Mouse (Mus musculus): ENCODE measurements around the gene Ppm1h. TPM values are rescaled to one million over a fixed set of nuclear protein-coding genes. Genes with fewer than 3 reads are reported as not detected.

The Ppm1h gene
- total and polyA plus RNA-seq, 2 experiments from 2014 or later = 4.9 to 6.1 TPM

GRCm38 (mm10) chr10:122842014-122842413, 163.5 kb downstream of the Ppm1h start:
- H3K4me3 ChIP-seq (ENCODE audit: low read depth, low read length) = no peak overlapping the region
- H3K27me3 ChIP-seq (ENCODE audit: control insufficient read depth, insufficient read depth, low read length) = no peaks in the 10 kb centered on the region
- H3K4me1 ChIP-seq (ENCODE audit: control insufficient read depth, insufficient read depth) = peaks cover 14% of the 10 kb centered on the region
- H3K4me2 ChIP-seq (ENCODE audit: low read depth, low read length) = no peak overlapping the region
- no peak for TF ChIP-seq EP300 (IDR thresholded peaks at IDR 0.05; ENCODE audit: low read depth)
- TF ChIP-seq CTCF (IDR thresholded peaks at IDR 0.05; ENCODE audit: low read depth) = no peak
- H3K36me3 ChIP-seq (replicated peaks; ENCODE audit: control insufficient read depth, insufficient read depth, low read length) = peaks cover 5% of the 10 kb centered on the region; the same call in 1 of the 2 replicates
- 93% methylated on average over 8 of the region's 8 CpGs for WGBS
- ATAC-seq (ENCODE audit: insufficient read depth, low read depth) (no peak), DNase-seq (ENCODE audit: low spot score) (no peak)
- H3K9ac ChIP-seq (replicated peaks; ENCODE audit: low read depth, low read length) = no peak overlapping the region
- 0 out of 2 replicates have a peak, but pooled peaks cover 8% of the 10 kb centered on the region for H3K9me3 ChIP-seq (replicated peaks; ENCODE audit: control insufficient read depth, low read length)
- H3K27ac ChIP-seq (ENCODE audit: low read depth) = no peak overlapping the region

GRCm38 (mm10) chr10:122842961-122843360, 164.4 kb downstream of the Ppm1h start:
- WGBS = 49% methylated on average over 8 of the region's 8 CpGs
- Histone ChIP-seq H3K9me3 (replicated peaks; ENCODE audit: control insufficient read depth, low read length) (0 out of 2 replicates have a peak, but pooled peaks cover 8% of the 10 kb centered on the region), H3K4me2 (ENCODE audit: low read depth, low read length) (peak overlapping the region; percentile 7; the same call in 1 of the 2 replicates), H3K4me3 (ENCODE audit: low read depth, low read length) (no peak overlapping the region), H3K9ac (replicated peaks; ENCODE audit: low read depth, low read length) (no peak overlapping the region), H3K27ac (ENCODE audit: low read depth) (0 out of 2 replicates have a peak overlapping the region, but pooled peaks have one; percentile 32), H3K4me1 (ENCODE audit: control insufficient read depth, insufficient read depth) (peaks cover 18% of the 10 kb centered on the region), H3K27me3 (ENCODE audit: control insufficient read depth, insufficient read depth, low read length) (no peaks in the 10 kb centered on the region), H3K36me3 (replicated peaks; ENCODE audit: control insufficient read depth, insufficient read depth, low read length) (peaks cover 5% of the 10 kb centered on the region; the same call in 1 of the 2 replicates)
- peak; percentile 63; the same call in 1 of the 2 replicates for ATAC-seq (ENCODE audit: insufficient read depth, low read depth)
- TF ChIP-seq EP300 (IDR thresholded peaks at IDR 0.05; ENCODE audit: low read depth) = no peak
- no peak for TF ChIP-seq CTCF (IDR thresholded peaks at IDR 0.05; ENCODE audit: low read depth)
- no peak for DNase-seq (ENCODE audit: low spot score)

- H3K27ac ChIP-seq (ENCODE audit: low read depth) = peak overlapping the region; percentile 82
- WGBS = 21% methylated on average over 7 of the region's 7 CpGs
- H3K27me3 ChIP-seq (ENCODE audit: control insufficient read depth, insufficient read depth, low read length) = no peaks in the 10 kb centered on the region
- H3K36me3 ChIP-seq (replicated peaks; ENCODE audit: control insufficient read depth, insufficient read depth, low read length) = peaks cover 1% of the 10 kb centered on the region; the same call in 1 of the 2 replicates
- TF ChIP-seq EP300 (IDR thresholded peaks at IDR 0.05; ENCODE audit: low read depth) = no peak
- TF ChIP-seq CTCF (IDR thresholded peaks at IDR 0.05; ENCODE audit: low read depth) = no peak
- no peak overlapping the region for H3K4me3 ChIP-seq (ENCODE audit: low read depth, low read length)
- DNase-seq (ENCODE audit: low spot score) = peak; percentile 64
- H3K9me3 ChIP-seq (replicated peaks; ENCODE audit: control insufficient read depth, low read length) = 0 out of 2 replicates have a peak, but pooled peaks cover 8% of the 10 kb centered on the region
- no peak overlapping the region for H3K4me2 ChIP-seq (ENCODE audit: low read depth, low read length)
- H3K4me1 ChIP-seq (ENCODE audit: control insufficient read depth, insufficient read depth) = peaks cover 25% of the 10 kb centered on the region
- peak overlapping the region; percentile 12; the same call in 1 of the 2 replicates for H3K9ac ChIP-seq (replicated peaks; ENCODE audit: low read depth, low read length)
- peak; percentile 78 for ATAC-seq (ENCODE audit: insufficient read depth, low read depth)
Observed at GRCm38 (mm10) chr10:122845471-122845870, 166.9 kb downstream of the Ppm1h start.

- Histone ChIP-seq H3K9me3 (replicated peaks; ENCODE audit: control insufficient read depth, low read length) (no peaks in the 10 kb centered on the region), H3K9ac (replicated peaks; ENCODE audit: low read depth, low read length) (no peak overlapping the region), H3K4me1 (ENCODE audit: control insufficient read depth, insufficient read depth) (peaks cover 25% of the 10 kb centered on the region), H3K27ac (ENCODE audit: low read depth) (peak overlapping the region; percentile 82; the same call in 1 of the 2 replicates), H3K4me3 (ENCODE audit: low read depth, low read length) (no peak overlapping the region), H3K4me2 (ENCODE audit: low read depth, low read length) (no peak overlapping the region), H3K27me3 (ENCODE audit: control insufficient read depth, insufficient read depth, low read length) (no peaks in the 10 kb centered on the region), H3K36me3 (replicated peaks; ENCODE audit: control insufficient read depth, insufficient read depth, low read length) (no peaks in the 10 kb centered on the region)
- DNase-seq (ENCODE audit: low spot score) (no peak), ATAC-seq (ENCODE audit: insufficient read depth, low read depth) (no peak)
- TF ChIP-seq CTCF (IDR thresholded peaks at IDR 0.05; ENCODE audit: low read depth) = no peak
- TF ChIP-seq EP300 (IDR thresholded peaks at IDR 0.05; ENCODE audit: low read depth) = no peak
- 85% methylated on average over 1 of the region's 1 CpGs for WGBS
Observed at GRCm38 (mm10) chr10:122846476-122846875, 167.9 kb downstream of the Ppm1h start.

- H3K9ac ChIP-seq (replicated peaks; ENCODE audit: low read depth, low read length) = no peak overlapping the region
- H3K9me3 ChIP-seq (replicated peaks; ENCODE audit: control insufficient read depth, low read length) = no peaks in the 10 kb centered on the region
- H3K27ac ChIP-seq (ENCODE audit: low read depth) = no peak overlapping the region
- 60% methylated on average over 2 of the region's 2 CpGs for WGBS
- ATAC-seq (ENCODE audit: insufficient read depth, low read depth) = no peak
- no peak for DNase-seq (ENCODE audit: low spot score)
- H3K4me2 ChIP-seq (ENCODE audit: low read depth, low read length) = no peak overlapping the region
- H3K27me3 ChIP-seq (ENCODE audit: control insufficient read depth, insufficient read depth, low read length) = no peaks in the 10 kb centered on the region
- H3K36me3 ChIP-seq (replicated peaks; ENCODE audit: control insufficient read depth, insufficient read depth, low read length) = no peaks in the 10 kb centered on the region
- H3K4me1 ChIP-seq (ENCODE audit: control insufficient read depth, insufficient read depth) = peaks cover 25% of the 10 kb centered on the region
- TF ChIP-seq CTCF (IDR thresholded peaks at IDR 0.05; ENCODE audit: low read depth) = no peak
- no peak overlapping the region for H3K4me3 ChIP-seq (ENCODE audit: low read depth, low read length)
Observed at GRCm38 (mm10) chr10:122848020-122848457, 169.5 kb downstream of the Ppm1h start.
